Mouse (Mus musculus) mouse embryonic stem cell (cell line): ENCODE results near the gene Sag.

ENCODE experiments used
- in situ Hi-C, 2 experiments: fragments of 300-500 bp; cut with MboI; formaldehyde crosslinking; loops; 1 replicate in 1 of 2; 3 replicates in 1 of 2; pipeline ENCODE4 v1.14.3; 2019 to 2020; ENCODE audit warnings: low sequenced_read_pairs in 2 of 2, low pct_unique_long_range_greater_than_20kb in 1 of 2, mixed read lengths in 1 of 2; ENCODE audit not compliant: unreplicated experiment in 1 of 2

Gene Sag

DNA sequence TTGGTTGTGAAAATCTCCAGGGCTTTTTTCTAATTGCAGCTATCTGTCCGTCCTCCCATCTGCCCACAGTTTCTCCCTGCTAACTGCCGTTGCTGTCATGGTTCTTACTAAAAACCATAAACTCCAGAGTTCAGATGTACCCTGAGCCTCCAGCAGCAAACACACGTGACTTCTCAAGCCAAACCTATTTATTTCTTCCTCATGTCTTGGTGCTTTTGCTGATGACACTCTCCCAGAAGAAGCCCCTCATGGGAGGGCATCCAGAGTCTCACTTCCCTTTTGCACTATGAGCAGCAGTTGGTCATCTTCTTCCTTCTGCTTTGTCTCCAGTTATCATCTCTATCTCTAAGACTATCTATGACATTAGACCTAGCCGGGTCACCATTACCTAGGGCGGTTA, 45.8 kb downstream of the Sag start:
- in situ Hi-C loops = no loop called here

DNA sequence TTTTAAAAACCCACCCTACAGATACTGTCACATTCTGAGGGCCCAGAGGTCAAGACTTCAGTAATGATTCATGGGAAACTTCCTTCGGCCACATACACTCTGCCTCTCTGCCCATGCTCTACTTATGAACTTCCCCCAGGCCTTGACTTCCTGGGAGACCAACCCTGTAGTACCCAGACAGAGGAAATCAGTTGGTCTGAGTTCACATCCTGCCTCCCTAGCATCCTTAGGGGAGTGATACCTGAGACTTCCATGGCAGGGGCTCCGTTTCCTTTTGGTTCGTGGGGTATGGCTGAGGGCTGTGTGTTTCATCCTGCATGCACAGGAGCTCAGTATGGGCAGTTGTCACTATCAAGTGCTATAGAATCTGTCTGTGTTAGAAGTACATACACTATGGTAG, 47.9 kb downstream of the Sag start:
- in situ Hi-C loops = no loop called here

DNA sequence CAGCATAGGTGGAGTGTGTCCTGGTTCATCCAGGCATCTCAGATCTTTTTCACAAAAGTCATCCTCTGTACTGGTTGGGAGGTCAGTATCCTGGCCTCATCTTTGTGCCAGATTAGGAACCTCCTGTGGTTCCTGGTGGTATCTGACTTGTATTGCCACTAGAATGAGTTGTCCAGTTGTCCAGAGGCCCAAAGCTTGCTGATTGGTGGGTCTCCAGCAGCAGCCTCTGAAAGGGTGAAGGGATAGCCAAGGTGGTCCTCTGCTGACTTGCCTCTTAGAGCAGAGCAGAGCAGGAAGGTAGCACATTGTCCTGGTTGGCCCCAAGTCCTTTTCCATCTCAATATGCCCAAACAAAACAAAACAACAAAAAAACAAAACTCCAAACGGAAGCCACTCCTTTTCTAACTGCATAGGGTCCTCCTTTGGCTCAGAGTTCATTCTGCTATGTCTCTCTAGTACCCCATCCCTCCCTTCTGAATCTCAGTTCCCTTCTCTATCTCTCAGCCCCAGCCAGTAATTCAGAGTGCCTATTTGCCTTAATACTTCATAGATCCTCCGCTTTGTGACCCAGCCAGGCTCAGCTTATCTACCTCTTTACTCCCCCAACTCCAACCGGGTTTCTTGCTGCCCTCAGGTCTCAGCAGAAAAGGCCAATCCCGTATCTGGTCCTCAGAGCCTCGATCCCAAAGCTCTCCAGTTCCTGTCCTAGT, 48.8 kb downstream of the Sag start:
- in situ Hi-C loops = no loop called here

DNA sequence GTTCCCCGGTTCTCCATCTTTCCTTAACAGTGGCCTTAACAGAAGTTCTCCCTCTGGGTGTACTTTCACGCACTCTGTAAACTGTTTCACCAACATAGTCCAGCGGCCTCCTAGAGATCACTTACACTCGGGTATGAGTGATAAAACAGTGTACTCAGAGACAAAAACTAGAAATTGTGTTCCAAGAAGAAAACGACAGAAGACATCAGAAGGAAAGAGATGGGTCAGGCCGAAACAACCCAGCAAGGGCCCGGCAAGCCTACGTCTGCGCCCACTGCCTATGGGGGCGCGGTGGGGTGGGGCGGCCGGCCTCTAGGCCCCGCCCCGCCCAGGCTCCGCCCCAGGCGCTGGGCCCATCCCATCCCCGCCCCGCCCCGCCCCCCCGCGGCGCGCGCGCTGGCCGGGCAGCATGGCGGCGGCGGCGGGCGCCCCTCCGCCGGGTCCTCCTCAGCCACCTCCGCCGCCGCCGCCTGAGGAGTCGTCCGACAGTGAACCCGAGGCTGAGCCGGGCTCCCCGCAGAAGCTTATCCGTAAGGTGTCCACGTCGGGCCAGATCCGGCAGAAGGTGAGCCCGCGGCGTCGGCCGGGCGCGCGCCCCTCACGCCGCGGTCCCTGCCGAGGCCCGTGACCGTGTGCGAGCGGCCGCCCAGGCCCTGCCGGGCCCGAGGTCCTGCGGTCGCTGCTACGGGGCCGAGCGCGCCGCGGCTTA, 49.6 kb downstream of the Sag start, which contains the start of gene Dgkd:
Gene Dgkd, plus strand, starts transcription at position 396 of the 709 bp plus-strand sequence.
- in situ Hi-C loops = no loop called here

DNA sequence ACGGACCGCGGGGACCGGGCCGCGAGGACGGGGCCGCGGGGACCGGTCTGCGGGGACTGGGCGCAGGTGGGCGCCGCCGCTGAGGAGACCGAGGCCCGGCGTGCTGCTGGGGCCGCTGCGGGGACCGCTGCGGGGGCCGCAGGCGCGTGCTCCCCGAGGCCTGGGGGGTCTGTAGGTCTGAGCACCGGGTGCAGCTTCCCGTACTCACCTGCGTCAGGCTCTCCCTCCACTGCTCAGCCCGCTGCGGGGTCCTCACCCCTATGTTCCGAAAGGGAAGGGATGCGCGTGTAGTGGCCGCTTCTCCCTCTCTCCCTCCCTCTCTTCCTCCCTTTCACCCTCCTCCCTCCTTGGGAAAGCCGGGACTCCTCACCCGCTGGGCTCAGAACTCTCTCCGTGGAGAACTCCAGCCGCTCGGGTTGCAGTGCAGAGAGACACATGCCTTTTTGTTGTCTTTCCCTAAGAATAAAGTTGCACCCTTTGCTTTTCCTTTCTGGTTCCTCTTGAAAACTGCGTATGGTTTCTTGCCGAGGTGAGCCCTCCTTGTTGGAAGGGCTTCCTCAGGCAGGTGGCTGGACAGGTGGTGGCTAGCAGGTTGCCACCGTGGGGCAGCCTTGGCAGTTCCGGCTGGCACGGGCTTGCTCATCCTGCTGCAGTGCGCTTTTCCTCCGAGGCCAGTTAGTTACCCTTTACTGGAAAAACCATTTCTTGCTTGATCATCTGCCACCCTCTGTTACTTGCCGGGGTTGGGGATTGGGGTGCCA, 50.3 kb downstream of the Sag start:
- in situ Hi-C loops = no loop called here

DNA sequence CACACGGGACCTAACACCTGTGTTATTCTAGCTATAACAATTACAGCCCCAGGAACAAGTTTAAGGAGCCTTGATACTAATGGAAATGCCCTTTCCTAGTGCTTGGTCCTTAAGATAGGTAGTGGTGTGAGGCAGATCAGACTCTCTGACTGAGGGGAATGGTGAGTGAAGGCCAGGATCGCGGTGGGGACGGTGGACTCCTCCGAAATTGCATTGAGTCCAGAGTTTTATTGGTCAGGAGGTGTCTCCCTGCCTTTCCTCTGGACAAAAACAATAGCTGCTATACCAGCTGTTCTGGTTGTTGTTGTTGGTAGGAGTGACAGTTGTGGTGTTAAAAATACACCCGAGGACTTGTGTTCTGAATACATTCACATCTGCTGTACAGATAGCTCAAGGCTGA, 50.9 kb downstream of the Sag start:
- in situ Hi-C loops = no loop called here

DNA sequence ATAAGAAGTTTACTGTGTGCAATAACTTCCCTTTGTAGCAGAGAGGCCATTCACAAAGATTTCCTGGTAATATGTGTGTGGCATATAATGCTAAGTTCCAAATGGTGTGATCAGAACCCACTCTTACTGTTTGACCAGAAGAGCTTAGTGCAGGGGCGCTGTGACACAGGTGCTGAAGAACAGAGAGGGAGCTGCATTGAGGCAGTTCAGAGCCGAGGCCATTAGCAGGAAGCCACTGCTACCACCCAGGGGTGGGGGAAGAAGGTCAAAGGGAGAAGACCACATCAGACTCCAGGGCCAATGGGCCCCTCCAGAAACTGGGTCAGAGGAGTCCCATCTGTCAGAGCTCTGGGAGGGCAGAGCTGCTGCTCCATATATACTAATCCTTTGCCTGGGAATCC, 51.4 kb downstream of the Sag start:
- in situ Hi-C loops = no loop called here

DNA sequence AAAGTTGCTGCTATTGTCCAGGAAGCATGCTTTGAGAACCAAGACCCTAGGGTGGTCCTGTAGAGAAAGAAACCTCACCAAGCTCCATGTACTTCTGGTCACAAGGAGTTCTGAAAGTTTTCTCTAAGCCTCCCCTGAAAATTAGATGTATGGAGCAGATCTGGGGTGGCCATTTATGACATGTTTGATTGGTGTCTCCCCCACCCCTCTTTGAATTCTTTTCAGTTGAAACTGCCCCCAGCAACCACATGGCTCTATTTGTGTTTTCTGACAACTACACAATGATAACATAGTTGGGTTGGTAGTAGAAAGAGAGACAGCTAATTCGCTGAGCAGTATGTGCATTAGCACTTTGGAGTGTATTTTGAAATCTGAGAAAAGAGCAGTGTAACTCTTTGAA, 52.0 kb downstream of the Sag start:
- in situ Hi-C loops = no loop called here

DNA sequence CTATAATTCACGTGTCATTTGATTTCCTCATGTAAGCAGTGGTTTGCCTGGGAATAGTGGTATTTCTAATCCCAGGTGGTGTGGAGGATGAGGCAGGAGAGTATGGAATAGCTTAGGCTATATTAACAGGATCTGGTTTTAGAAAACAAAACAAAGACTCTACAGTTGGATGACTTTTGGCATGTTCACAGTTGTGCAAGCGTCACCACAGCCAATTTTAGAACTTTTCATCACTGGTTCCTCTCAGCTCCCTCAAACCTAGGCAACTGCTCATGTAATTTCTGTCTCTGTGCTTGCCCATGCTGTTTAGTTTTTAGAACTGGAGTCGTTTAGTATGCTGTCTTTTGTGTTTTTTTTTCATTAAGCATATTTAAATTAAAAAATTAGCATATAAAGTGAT, 53.3 kb downstream of the Sag start:
- in situ Hi-C loops = no loop called here

DNA sequence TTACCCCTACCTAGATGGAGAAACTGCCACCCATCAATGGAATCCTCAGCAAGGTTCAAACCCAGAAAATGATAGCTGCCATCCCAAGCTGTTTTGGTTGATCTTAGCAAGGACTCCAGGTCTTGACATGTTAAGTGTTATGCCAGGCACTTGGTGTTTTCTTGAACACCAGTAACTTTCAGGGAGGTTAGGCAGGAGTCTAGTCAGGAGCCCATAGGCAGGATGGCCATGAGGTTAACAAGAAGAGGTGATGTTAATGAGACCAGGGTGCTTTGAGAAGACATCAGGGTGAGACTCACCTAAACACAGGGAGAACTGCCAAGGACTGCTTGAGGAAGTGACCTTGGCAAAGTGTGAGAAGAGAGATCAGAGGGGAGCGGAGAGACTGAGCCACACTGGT, 54.6 kb downstream of the Sag start:
- in situ Hi-C loops = no loop called here

DNA sequence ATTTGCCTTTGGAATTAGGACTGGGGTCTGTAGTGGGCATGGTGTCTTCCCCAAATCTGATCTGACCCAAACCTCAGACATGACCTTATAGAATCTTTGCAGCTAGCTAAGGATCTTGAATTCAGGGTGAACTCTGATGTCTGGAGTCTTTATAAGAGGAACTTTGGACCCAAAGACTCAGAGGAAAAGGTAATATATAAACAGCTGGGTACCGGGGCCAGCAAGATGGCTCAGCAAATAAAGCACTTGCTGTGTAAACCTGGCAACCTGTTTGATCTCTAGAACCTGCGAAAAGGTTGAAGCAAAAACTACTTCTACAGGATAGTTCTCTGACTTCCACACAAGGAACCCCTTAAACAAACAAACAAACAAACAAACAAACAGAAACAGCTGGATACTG, 55.0 kb downstream of the Sag start:
- in situ Hi-C loops = no loop called here

DNA sequence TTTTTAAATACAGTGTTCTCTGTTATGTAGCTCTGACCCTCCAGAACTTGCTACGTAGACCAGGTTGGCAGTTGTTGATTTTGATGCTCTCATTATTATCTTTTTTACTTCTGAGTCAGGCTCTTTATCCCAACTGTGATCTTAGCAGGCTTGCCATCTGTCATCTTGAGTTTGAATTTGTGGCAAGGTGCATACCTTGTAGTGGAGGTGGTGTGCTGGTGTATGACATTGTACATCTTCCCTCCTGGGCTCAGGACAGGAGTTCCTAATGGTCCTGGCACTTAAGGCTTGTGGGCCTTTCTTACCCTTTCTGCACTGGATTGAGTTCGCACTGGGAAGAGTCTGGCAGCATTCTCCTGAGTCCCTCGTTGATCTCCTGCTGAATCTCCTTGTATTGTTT, 60.1 kb downstream of the Sag start:
- in situ Hi-C loops = no loop called here

DNA sequence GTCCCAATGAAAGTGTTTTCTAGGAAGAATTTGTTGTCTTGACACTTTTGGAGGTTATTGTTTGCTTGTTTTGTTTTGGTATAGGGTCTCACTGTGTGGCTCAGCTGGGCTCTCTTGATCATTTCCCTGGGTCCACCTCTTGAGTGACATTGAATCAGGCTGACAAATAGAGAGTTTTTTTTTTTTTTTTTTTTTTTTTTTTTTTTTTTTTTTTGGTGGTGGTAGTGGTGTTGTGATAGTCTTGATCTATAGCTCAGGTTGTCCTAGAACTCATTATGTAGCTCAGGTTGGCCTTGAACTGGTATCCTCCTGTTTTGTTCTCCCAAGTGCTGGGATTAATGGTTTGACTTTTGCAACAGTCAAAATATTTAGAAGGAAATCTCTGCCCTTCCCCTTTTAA, 61.4 kb downstream of the Sag start:
- in situ Hi-C loops = no loop called here

DNA sequence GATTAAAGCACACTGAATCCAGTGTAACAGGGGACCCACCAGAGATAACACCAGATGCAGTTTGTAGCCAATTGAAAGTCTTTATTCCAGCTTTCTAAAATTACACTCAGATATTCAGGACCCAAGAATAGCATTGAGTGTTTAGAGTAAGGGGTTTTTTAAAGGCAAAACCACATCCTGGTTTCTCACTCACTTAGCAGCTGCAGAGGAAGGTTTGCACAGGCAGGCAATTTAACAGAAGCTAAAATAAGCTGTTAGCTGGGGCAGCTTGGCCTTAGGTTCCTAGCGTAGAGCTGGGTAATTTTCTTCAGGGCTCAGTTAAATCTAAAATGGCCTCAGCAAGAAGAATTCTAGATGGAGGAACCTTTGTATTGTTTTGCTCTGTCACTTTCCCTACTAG, 63.2 kb downstream of the Sag start:
- in situ Hi-C loops = no loop called here

DNA sequence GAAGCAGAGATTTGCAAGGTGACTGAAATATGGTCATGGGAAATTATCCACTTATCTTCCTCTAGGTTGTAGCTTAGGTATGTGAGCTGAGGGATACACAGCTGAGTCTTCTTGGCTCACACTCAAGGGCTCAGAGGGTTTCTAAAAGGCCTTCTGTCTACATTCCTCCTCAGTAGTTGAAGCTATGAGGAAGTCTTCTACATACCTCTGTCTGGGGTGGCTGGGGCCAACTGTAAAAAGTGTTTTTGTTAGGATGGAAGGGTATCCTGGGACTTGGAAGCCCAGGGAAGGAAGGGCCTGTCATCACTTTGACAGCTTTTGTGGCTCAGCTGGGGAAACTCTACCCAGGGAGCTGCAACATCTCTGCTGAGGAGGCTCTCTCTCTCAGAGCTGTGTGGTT, 68.1 kb downstream of the Sag start:
- in situ Hi-C loops = no loop called here

DNA sequence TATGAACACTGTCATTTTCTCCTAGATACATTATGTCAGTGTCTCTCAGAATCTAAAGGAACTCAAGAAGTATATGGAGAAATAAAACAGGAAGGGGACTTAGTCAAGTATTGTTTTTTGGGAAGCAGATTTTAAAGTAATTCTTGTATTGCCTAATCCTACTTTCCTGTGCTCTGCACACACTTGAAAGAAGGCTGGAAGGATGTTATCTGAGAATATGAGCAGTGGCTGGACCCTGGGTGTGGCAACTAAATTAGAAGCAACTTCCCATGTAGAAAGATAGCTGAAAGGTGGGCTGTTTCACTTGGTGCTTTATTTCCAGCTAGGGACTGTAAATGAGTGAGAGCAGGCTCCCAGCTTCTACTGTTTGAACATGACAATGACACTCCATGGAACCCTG, 69.6 kb downstream of the Sag start:
- in situ Hi-C loops = no loop called here

DNA sequence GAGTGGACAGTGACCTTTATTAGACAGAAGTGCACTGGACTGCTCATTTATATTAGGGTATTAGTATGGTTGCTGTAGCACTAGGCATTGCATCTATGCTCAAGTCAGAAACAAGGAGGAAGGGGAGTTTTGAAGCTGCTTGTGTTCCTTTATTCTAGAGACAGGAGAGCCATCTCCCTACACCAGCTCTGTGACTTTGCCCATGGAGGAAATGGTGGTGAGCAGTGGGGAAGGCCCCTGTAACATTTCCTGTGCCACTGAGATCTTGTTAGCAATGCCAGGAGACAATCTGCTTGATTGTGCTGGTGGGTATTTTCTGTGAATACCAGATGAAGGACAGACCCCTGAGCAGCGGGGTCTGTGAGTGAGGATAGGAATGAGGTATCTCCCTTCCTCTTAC, 72.6 kb downstream of the Sag start:
- in situ Hi-C loops = no loop called here

DNA sequence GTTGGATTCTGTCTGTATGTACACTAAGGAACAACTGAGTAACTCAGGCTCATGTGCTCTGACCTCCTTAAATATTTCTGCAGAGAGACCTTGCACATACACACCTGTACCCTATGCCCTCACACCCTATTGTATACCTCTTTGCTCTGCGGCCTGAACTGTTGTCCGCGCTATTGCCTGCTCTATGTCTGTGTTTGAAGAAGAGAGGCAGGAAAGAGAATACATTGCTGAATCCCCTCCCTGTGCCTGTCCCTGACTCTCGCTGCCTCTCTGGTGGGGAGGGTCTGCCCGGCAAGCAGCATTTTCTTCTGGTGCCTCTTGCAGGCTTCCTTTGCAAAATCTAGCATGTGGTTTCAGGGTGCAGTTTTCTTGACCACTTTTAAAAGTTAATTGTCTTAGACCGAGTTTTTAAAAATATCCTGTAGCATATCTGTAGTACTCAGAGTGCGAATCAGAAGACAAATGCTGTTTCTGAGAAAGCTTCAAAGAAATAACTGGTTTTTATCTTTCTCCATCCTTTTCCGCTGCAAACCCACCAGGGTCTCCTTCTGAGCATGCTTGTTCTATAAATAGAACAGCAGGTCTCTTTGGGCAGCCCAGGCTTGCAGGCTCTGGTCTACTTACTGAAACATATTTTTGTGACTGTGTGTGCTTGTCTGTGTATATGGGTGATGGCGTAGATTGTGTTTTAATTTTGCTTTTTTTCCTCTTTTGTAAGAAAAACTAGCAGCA, 74.2 kb downstream of the Sag start:
- in situ Hi-C loops = no loop called here

DNA sequence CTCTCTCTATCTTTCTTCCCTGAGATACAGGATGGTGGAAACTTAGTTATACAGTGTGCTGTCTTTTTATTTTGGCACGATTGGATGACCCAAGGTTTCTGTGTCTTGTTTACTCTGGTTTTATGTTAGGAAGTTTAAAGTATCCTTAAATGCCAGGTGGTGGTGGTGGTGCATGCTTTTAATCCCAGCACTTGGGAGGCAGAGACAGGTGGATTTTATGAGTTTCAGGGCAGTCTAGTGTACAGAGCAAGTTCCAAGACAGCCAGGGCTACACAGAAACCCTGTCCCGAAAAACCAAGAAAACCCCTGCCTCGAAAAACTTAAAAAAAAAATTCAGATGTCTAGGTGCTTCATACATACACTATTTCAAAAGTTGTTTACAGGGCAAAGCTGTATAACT, 75.6 kb downstream of the Sag start:
- in situ Hi-C loops = no loop called here
